Comparison of ENCODE assay signal across 8 mouse cellular contexts in the genomic region with DNA sequence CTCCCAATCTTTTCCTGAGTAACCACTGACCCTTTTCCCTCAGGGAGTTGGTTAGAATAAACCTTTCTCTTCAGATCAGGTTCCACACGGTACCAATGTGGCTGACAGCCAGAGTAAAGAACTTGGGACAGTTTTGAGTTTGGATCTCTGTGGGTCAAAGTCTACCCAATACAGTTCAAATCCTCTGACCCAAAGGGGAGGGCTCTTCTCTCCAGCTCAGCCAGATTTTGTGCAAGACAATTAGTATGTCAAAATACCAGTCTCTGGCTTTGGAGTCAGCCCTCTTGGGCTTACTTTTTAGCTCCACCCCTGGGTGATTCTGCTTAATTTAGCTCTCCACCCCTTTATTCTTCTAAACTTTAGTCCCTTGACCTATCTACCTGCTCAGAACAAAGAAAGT. TPM values are rescaled to one million over a fixed set of nuclear protein-coding genes. Genes with fewer than 3 reads are reported as not detected.
DNase-seq lines count a peak whose midpoint lies in the region; ATAC-seq and TF ChIP-seq lines count a peak whose summit lies in the region.

No protein-coding gene starts in this region.

- no peaks in the 10 kb centered on the region for H3K9me3 ChIP-seq in ES-E14 (ENCODE audit: control insufficient read depth, insufficient read depth, low read depth, low read length)
- H3K9me3 ChIP-seq in heart, embryonic 16.5 days (replicated peaks; ENCODE audit: control insufficient read depth, low read length) = no peaks in the 10 kb centered on the region
- no peaks in the 10 kb centered on the region for H3K9me3 ChIP-seq in limb, embryonic 15.5 days
- H3K9me3 ChIP-seq in neural tube, embryonic 14.5 days (ENCODE audit: control insufficient read depth, low read length) = no peaks in the 10 kb centered on the region

- peak overlapping the region; percentile 46 for H3K4me2 ChIP-seq in heart, embryonic 16.5 days (ENCODE audit: low read depth, low read length)
- peak overlapping the region; percentile 31 for H3K4me2 ChIP-seq in limb, embryonic 15.5 days
- peak overlapping the region; percentile 91; the same call in 1 of the 2 replicates for H3K4me2 ChIP-seq in neural tube, embryonic 14.5 days (ENCODE audit: low read depth, low read length)

- H3K36me3 ChIP-seq in ES-E14 (ENCODE audit: control insufficient read depth, insufficient read depth, low read length, poor library complexity, severe bottlenecking) = peaks cover 19% of the 10 kb centered on the region
- H3K36me3 ChIP-seq in heart, embryonic 16.5 days (ENCODE audit: control insufficient read depth, insufficient read depth) = peaks cover 19% of the 10 kb centered on the region
- peaks cover 24% of the 10 kb centered on the region for H3K36me3 ChIP-seq in limb, embryonic 15.5 days
- peaks cover 14% of the 10 kb centered on the region; the same call in 1 of the 2 replicates for H3K36me3 ChIP-seq in neural tube, embryonic 14.5 days (ENCODE audit: control insufficient read depth, insufficient read depth, low read length)

- 45% methylated on average over 1 of the region's 1 CpGs for WGBS in heart, embryonic 16.5 days
- 27% methylated on average over 1 of the region's 1 CpGs for WGBS in limb, embryonic 15.5 days
- 36% methylated on average over 1 of the region's 1 CpGs for WGBS in neural tube, embryonic 14.5 days

- in situ Hi-C loops in ES-E14 (cut with MboI; ENCODE audit: low sequenced_read_pairs in 2 of 2, unreplicated experiment in 2 of 2) = no loop called here

- no peak overlapping the region; the same call in 1 of the 2 replicates for H3K9ac ChIP-seq in ES-E14 (ENCODE audit: insufficient read depth, low read depth, low read length, poor library complexity, severe bottlenecking)
- peak overlapping the region; percentile 72 for H3K9ac ChIP-seq in heart, embryonic 16.5 days (ENCODE audit: low read length)
- no peak overlapping the region for H3K9ac ChIP-seq in limb, embryonic 15.5 days
- peak overlapping the region; percentile 93 for H3K9ac ChIP-seq in neural tube, embryonic 14.5 days (replicated peaks; ENCODE audit: low read depth, low read length)

- DNase-seq in adrenal gland, postnatal 14 days = peak; percentile 60
- no peak for DNase-seq in adrenal gland, postnatal 25 days
- DNase-seq in ES-E14 (ENCODE audit: low read depth, low spot score) = no peak
- no peak for DNase-seq in urinary bladder, postnatal 10 days (ENCODE audit: low spot score)
- DNase-seq in frontal cortex, postnatal 10 days (ENCODE audit: low spot score in 2 of 2) = no peak

- peak overlapping the region; percentile 81; the same call in 1 of the 2 replicates for H3K27ac ChIP-seq in ES-E14 (ENCODE audit: insufficient read depth, low read depth, low read length, poor library complexity, severe bottlenecking)
- peak overlapping the region; percentile 98 for H3K27ac ChIP-seq in heart, embryonic 16.5 days (ENCODE audit: low read length)
- peak overlapping the region; percentile 98 for H3K27ac ChIP-seq in limb, embryonic 15.5 days
- peak overlapping the region; percentile 97 for H3K27ac ChIP-seq in neural tube, embryonic 14.5 days (ENCODE audit: low read depth, low read length)

- H3K27me3 ChIP-seq in heart, embryonic 16.5 days (ENCODE audit: control insufficient read depth, insufficient read depth, low read length) = no peaks in the 10 kb centered on the region
- H3K27me3 ChIP-seq in limb, embryonic 15.5 days = no peaks in the 10 kb centered on the region
- no peaks in the 10 kb centered on the region for H3K27me3 ChIP-seq in neural tube, embryonic 14.5 days (ENCODE audit: control insufficient read depth, insufficient read depth, low read length)

- H3K4me3 ChIP-seq in ES-E14 (ENCODE audit: insufficient read depth in 1 of 2, low read depth in 1 of 2, low read length in 2 of 2, poor library complexity in 1 of 2, severe bottlenecking in 1 of 2) = peak overlapping the region; percentile 52 to 56; a peak in 3 of 4 replicates
- peak overlapping the region; percentile 98 for H3K4me3 ChIP-seq in heart, embryonic 16.5 days (ENCODE audit: low read length)
- H3K4me3 ChIP-seq in limb, embryonic 15.5 days = peak overlapping the region; percentile 98
- peak overlapping the region; percentile 94 for H3K4me3 ChIP-seq in neural tube, embryonic 14.5 days (ENCODE audit: low read depth, low read length)

- no peak for ATAC-seq in heart, embryonic 16.5 days (replicated peaks; ENCODE audit: extremely low read depth, insufficient read depth, low FRiP score)
- ATAC-seq in limb, embryonic 15.5 days (ENCODE audit: insufficient number of reproducible peaks, low FRiP score, low TSS enrichment, low read depth) = no peak
- no peak for ATAC-seq in neural tube, embryonic 14.5 days (ENCODE audit: low read depth)

- H3K4me1 ChIP-seq in ES-E14 (ENCODE audit: control insufficient read depth in 2 of 2, insufficient read depth in 2 of 2, low read length in 2 of 2, poor library complexity in 1 of 2) = peaks cover 2 to 13% of the 10 kb centered on the region in 2 experiments; a peak in 3 of 4 replicates
- H3K4me1 ChIP-seq in heart, embryonic 16.5 days (ENCODE audit: control insufficient read depth, insufficient read depth, low read length) = peaks cover 26% of the 10 kb centered on the region
- H3K4me1 ChIP-seq in limb, embryonic 15.5 days = peaks cover 41% of the 10 kb centered on the region
- H3K4me1 ChIP-seq in neural tube, embryonic 14.5 days (ENCODE audit: control insufficient read depth, insufficient read depth, low read length) = peaks cover 16% of the 10 kb centered on the region

TF ChIP-seq in ES-E14, 5 proteins besides CTCF, POLR2A, EP300 and RAD21:
- no peak for TF ChIP-seq ZNF384 (IDR thresholded peaks at IDR 0.05; ENCODE audit: low read depth, low read length)
- no peak for TF ChIP-seq HCFC1 (IDR thresholded peaks at IDR 0.05; ENCODE audit: borderline replicate concordance, insufficient read depth, low read length)
- no peak for TF ChIP-seq CHD2 (IDR thresholded peaks at IDR 0.05; ENCODE audit: low read depth, low read length)
- TF ChIP-seq MAFK (IDR thresholded peaks at IDR 0.05; ENCODE audit: insufficient read depth, low read depth, low read length) = no peak
- no peak for TF ChIP-seq ZC3H11A (IDR thresholded peaks at IDR 0.05; ENCODE audit: borderline replicate concordance, low read depth, low read length)

RNA-seq across cellular contexts. Expression of a gene that starts 1.0 kb away (rescaled TPM):
- 274 and 276 TPM in 2 replicates for total RNA-seq in adrenal gland, postnatal 14 days (2021)
- total RNA-seq in adrenal gland, postnatal 25 days (2021) = 271 and 277 TPM in 2 replicates
- total RNA-seq in ES-E14 (2012; rRNA removed) = 179 and 196 TPM in 2 replicates
- 387 and 398 TPM in 2 replicates for polyA plus RNA-seq in heart, embryonic 16.5 days (2015; fragmentation: Nextera tagmentation; extraction: Ambion mirVana)
- polyA plus RNA-seq in limb, embryonic 15.5 days (2015; fragmentation: Nextera tagmentation; extraction: Ambion mirVana) = 352 and 365 TPM in 2 replicates
- polyA plus RNA-seq in neural tube, embryonic 14.5 days (2014; fragmentation: Nextera tagmentation; extraction: Ambion mirVana) = 560 and 584 TPM in 2 replicates

RNA-seq across cellular contexts. Expression of a gene that starts 10.3 kb away (rescaled TPM):
- total RNA-seq in adrenal gland, postnatal 14 days (2021) = 917 and 925 TPM in 2 replicates
- total RNA-seq in adrenal gland, postnatal 25 days (2021) = 790 and 858 TPM in 2 replicates
- 66.7 and 67.4 TPM in 2 replicates for total RNA-seq in ES-E14 (2012; rRNA removed)
- 203 and 265 TPM in 2 replicates for polyA plus RNA-seq in heart, embryonic 16.5 days (2015; fragmentation: Nextera tagmentation; extraction: Ambion mirVana)
- 241 and 331 TPM in 2 replicates for polyA plus RNA-seq in limb, embryonic 15.5 days (2015; fragmentation: Nextera tagmentation; extraction: Ambion mirVana)
- polyA plus RNA-seq in neural tube, embryonic 14.5 days (2014; fragmentation: Nextera tagmentation; extraction: Ambion mirVana) = 664 and 670 TPM in 2 replicates

RNA-seq across cellular contexts. Expression of a gene that starts 18.7 kb away (rescaled TPM):
- 1.5 and 2.5 TPM in 2 replicates for total RNA-seq in adrenal gland, postnatal 14 days (2021)
- total RNA-seq in adrenal gland, postnatal 25 days (2021) = 1.2 and 1.4 TPM in 2 replicates
- 1.0 and 1.2 TPM in 2 replicates for total RNA-seq in ES-E14 (2012; rRNA removed)
- 1.1 and 1.7 TPM in 2 replicates for polyA plus RNA-seq in heart, embryonic 16.5 days (2015; fragmentation: Nextera tagmentation; extraction: Ambion mirVana)
- 2.3 TPM in 2 replicates for polyA plus RNA-seq in limb, embryonic 15.5 days (2015; fragmentation: Nextera tagmentation; extraction: Ambion mirVana)
- 2.6 and 3.4 TPM in 2 replicates for polyA plus RNA-seq in neural tube, embryonic 14.5 days (2014; fragmentation: Nextera tagmentation; extraction: Ambion mirVana)

RNA-seq across cellular contexts. Expression of a gene that starts 35.1 kb away (rescaled TPM):
- total RNA-seq in adrenal gland, postnatal 14 days (2021) = 117 and 122 TPM in 2 replicates
- total RNA-seq in adrenal gland, postnatal 25 days (2021) = 172 and 177 TPM in 2 replicates
- total RNA-seq in ES-E14 (2012; rRNA removed) = 138 and 141 TPM in 2 replicates
- polyA plus RNA-seq in heart, embryonic 16.5 days (2015; fragmentation: Nextera tagmentation; extraction: Ambion mirVana) = 141 and 145 TPM in 2 replicates
- polyA plus RNA-seq in limb, embryonic 15.5 days (2015; fragmentation: Nextera tagmentation; extraction: Ambion mirVana) = 146 and 160 TPM in 2 replicates
- polyA plus RNA-seq in neural tube, embryonic 14.5 days (2014; fragmentation: Nextera tagmentation; extraction: Ambion mirVana) = 89.5 and 93.8 TPM in 2 replicates

RNA-seq across cellular contexts. Expression of a gene that starts 42.2 kb away (rescaled TPM):
- total RNA-seq in adrenal gland, postnatal 14 days (2021) = 1.4 and 13.0 TPM in 2 replicates
- total RNA-seq in adrenal gland, postnatal 25 days (2021) = 0.21 TPM in 1 of 2 replicates, not detected in the other
- total RNA-seq in ES-E14 (2012; rRNA removed) = 0.37 and 0.49 TPM in 2 replicates
- 0.25 and 2.1 TPM in 2 replicates for polyA plus RNA-seq in heart, embryonic 16.5 days (2015; fragmentation: Nextera tagmentation; extraction: Ambion mirVana)
- polyA plus RNA-seq in limb, embryonic 15.5 days (2015; fragmentation: Nextera tagmentation; extraction: Ambion mirVana) = 0.24 and 0.31 TPM in 2 replicates
- 0.12 TPM in 1 of 2 replicates, not detected in the other for polyA plus RNA-seq in neural tube, embryonic 14.5 days (2014; fragmentation: Nextera tagmentation; extraction: Ambion mirVana)

Comparison
In these comparisons a context has a peak if more than half of its experiments do, and no peak if none do; other contexts are left out.
1. H3K9ac ChIP-seq: peak in heart, embryonic 16.5 days (single experiment) and neural tube, embryonic 14.5 days (single experiment); none in ES-E14 (single experiment) and limb, embryonic 15.5 days (single experiment).
2. H3K4me2 ChIP-seq: peak in every context shown above with its lines; median percentile 91 in neural tube, embryonic 14.5 days; 46 in heart, embryonic 16.5 days; 31 in limb, embryonic 15.5 days.
3. RNA of a gene that starts 10.3 kb away (total RNA-seq): 917 to 925 TPM in adrenal gland, postnatal 14 days and 790 to 858 TPM in adrenal gland, postnatal 25 days; 66.7 to 67.4 TPM in ES-E14; every median in the first group is over 10 times any median in the second.
4. Peak in every context shown above with its lines, with median percentiles within 50 percentile points of each other: H3K27ac ChIP-seq and H3K4me3 ChIP-seq.